Mouse (Mus musculus) embryonic facial prominence, embryonic 11.5 days (tissue): ENCODE results near the gene Zfp114. TPM values are rescaled to one million over a fixed set of nuclear protein-coding genes. Genes with fewer than 3 reads are reported as not detected.
A peak's percentile ranks its signal among the peaks of the same experiment; 100 is the strongest.

Experiments
- ATAC-seq: fragments of 200-750 bp; cut with Nextera tagmentation; replicated peaks from 2 replicates; pipeline ENCODE4 v1.8.0; 2017; ENCODE audit warnings: low read depth; ENCODE audit not compliant: insufficient number of reproducible peaks, low FRiP score, low TSS enrichment
- DNase-seq: peaks from one replicate; pipeline ENCODE4 v3.0.0-alpha.2; 2015; ENCODE audit warnings: low spot score
- H3K27ac ChIP-seq: fragments of 300-500 bp; sonication (generic); replicated peaks from 2 replicates; pipeline ENCODE4 v1.5.1; 2014; ENCODE audit warnings: mild to moderate bottlenecking, low read depth, low read length, control low read depth
- H3K27me3 ChIP-seq: fragments of 300-500 bp; sonication (generic); 2 replicates; pipeline ENCODE4 v1.6.1; 2014; ENCODE audit warnings: mild to moderate bottlenecking, low read length, moderate library complexity, mixed read lengths; ENCODE audit not compliant: control insufficient read depth, insufficient read depth
- H3K36me3 ChIP-seq: fragments of 300-500 bp; sonication (generic); replicated peaks from 2 replicates; pipeline ENCODE4 v1.6.1; 2014; ENCODE audit warnings: low read depth, mild to moderate bottlenecking, low read length, moderate library complexity, mixed read lengths; ENCODE audit not compliant: control insufficient read depth, insufficient read depth
- H3K4me1 ChIP-seq: fragments of 300-500 bp; sonication (generic); 2 replicates; pipeline ENCODE4 v1.6.1; 2014; ENCODE audit warnings: low read length, mixed read lengths; ENCODE audit not compliant: control insufficient read depth, insufficient read depth
- H3K4me2 ChIP-seq: fragments of 300-500 bp; sonication (generic); 2 replicates; pipeline ENCODE4 v1.6.1; 2014; ENCODE audit warnings: low read depth, mild to moderate bottlenecking, control low read depth, low read length, moderate library complexity
- H3K4me3 ChIP-seq: fragments of 300-500 bp; sonication (generic); 2 replicates; pipeline ENCODE4 v1.5.1; 2014; ENCODE audit warnings: low read depth, low read length, control low read depth
- H3K9ac ChIP-seq: fragments of 300-500 bp; sonication (generic); replicated peaks from 2 replicates; pipeline ENCODE4 v1.6.1; 2014; ENCODE audit warnings: mild to moderate bottlenecking, control low read depth, low read length
- H3K9me3 ChIP-seq: fragments of 300-500 bp; sonication (generic); replicated peaks from 2 replicates; pipeline ENCODE4 v1.6.1; 2016; ENCODE audit warnings: mild to moderate bottlenecking, low read length, inconsistent platforms, mixed read lengths; ENCODE audit not compliant: control insufficient read depth
- WGBS: fragments of 180-500 bp; shearing (Covaris S2); extraction: QIAGEN DNeasy Blood & Tissue Kit; methylation state at CpG from one replicate; pipeline ENCODE4 v1.1.7; 2014; 5-methylcytosine and 5-hydroxymethylcytosine counted together
- polyA plus RNA-seq: library from polyadenylated mRNA; unstranded; fragments of >200 nt; fragmentation: Nextera tagmentation; extraction: Ambion mirVana; gene quantifications from 2 replicates; pipeline ENCODE4 v1.2.1, GENCODE M21; 2014

Zfp114 gene
- polyA plus RNA-seq, 1 experiment from 2014 or later, result 3.7 TPM

GRCm38 (mm10) chr7:24187611-24188010, 12.8 kb downstream of the Zfp114 start:
- no peak overlapping the region for H3K9ac ChIP-seq
- H3K27ac ChIP-seq, result no peak overlapping the region
- no peaks in the 10 kb centered on the region for H3K9me3 ChIP-seq
- no peak overlapping the region for H3K4me2 ChIP-seq
- WGBS, result 71% methylated on average over 1 of the region's 1 CpGs
- H3K4me3 ChIP-seq, result no peak overlapping the region
- no peak for ATAC-seq
- H3K4me1 ChIP-seq, result no peaks in the 10 kb centered on the region
- no peak for DNase-seq
- H3K36me3 ChIP-seq, result no peaks in the 10 kb centered on the region
- H3K27me3 ChIP-seq, result no peaks in the 10 kb centered on the region

- WGBS, result 67% methylated on average over 4 of the region's 4 CpGs
- Histone ChIP-seq H3K4me3 (no peak overlapping the region), H3K9me3 (no peaks in the 10 kb centered on the region), H3K4me1 (no peaks in the 10 kb centered on the region), H3K4me2 (no peak overlapping the region), H3K9ac (no peak overlapping the region), H3K27ac (no peak overlapping the region), H3K36me3 (no peaks in the 10 kb centered on the region), H3K27me3 (no peaks in the 10 kb centered on the region)
- DNase-seq (no peak), ATAC-seq (no peak)
Measured at GRCm38 (mm10) chr7:24188901-24189570, 14.2 kb downstream of the Zfp114 start.

GRCm38 (mm10) chr7:24189571-24189944, 14.7 kb downstream of the Zfp114 start:
- no peaks in the 10 kb centered on the region for H3K9me3 ChIP-seq
- H3K27ac ChIP-seq, result no peak overlapping the region
- no peaks in the 10 kb centered on the region for H3K36me3 ChIP-seq
- no peak for DNase-seq
- ATAC-seq, result no peak
- H3K4me3 ChIP-seq, result no peak overlapping the region
- H3K9ac ChIP-seq, result no peak overlapping the region
- no peaks in the 10 kb centered on the region for H3K4me1 ChIP-seq
- H3K4me2 ChIP-seq, result no peak overlapping the region
- 79% methylated on average over 5 of the region's 5 CpGs for WGBS
- no peaks in the 10 kb centered on the region for H3K27me3 ChIP-seq

GRCm38 (mm10) chr7:24191361-24191760, 16.5 kb downstream of the Zfp114 start:
- no peak for DNase-seq
- Histone ChIP-seq H3K27me3 (no peaks in the 10 kb centered on the region), H3K4me1 (no peaks in the 10 kb centered on the region), H3K36me3 (no peaks in the 10 kb centered on the region), H3K9ac (no peak overlapping the region), H3K4me2 (no peak overlapping the region), H3K9me3 (no peaks in the 10 kb centered on the region), H3K4me3 (no peak overlapping the region), H3K27ac (no peak overlapping the region)
- WGBS, result 84% methylated on average over 2 of the region's 2 CpGs
- ATAC-seq, result no peak

GRCm38 (mm10) chr7:24193157-24193556, 18.3 kb downstream of the Zfp114 start:
- peaks cover 3% of the 10 kb centered on the region for H3K36me3 ChIP-seq
- H3K4me3 ChIP-seq, result no peak overlapping the region
- no peak overlapping the region for H3K9ac ChIP-seq
- no peak overlapping the region for H3K4me2 ChIP-seq
- 88% methylated on average over 3 of the region's 3 CpGs for WGBS
- ATAC-seq (no peak), DNase-seq (no peak)
- H3K9me3 ChIP-seq, result no peaks in the 10 kb centered on the region
- no peaks in the 10 kb centered on the region for H3K4me1 ChIP-seq
- H3K27me3 ChIP-seq, result no peaks in the 10 kb centered on the region
- no peak overlapping the region for H3K27ac ChIP-seq

- Histone ChIP-seq H3K9me3 (no peaks in the 10 kb centered on the region), H3K36me3 (peaks cover 16% of the 10 kb centered on the region), H3K4me1 (no peaks in the 10 kb centered on the region), H3K27ac (no peak overlapping the region), H3K4me2 (no peak overlapping the region), H3K9ac (no peak overlapping the region), H3K27me3 (no peaks in the 10 kb centered on the region), H3K4me3 (no peak overlapping the region)
- ATAC-seq, result no peak
- WGBS, result 92% methylated on average over 4 of the region's 4 CpGs
- DNase-seq, result no peak
Measured at GRCm38 (mm10) chr7:24196961-24197360, 22.1 kb downstream of the Zfp114 start.

- peak; percentile 92 for DNase-seq
Measured at GRCm38 (mm10) chr7:24207488-24208261, 32.8 kb downstream of the Zfp114 start.

GRCm38 (mm10) chr7:24208282-24208886, 33.5 kb downstream of the Zfp114 start:
- Histone ChIP-seq H3K4me1 (no peaks in the 10 kb centered on the region), H3K4me2 (peak overlapping the region; percentile 55; the same call in 1 of the 2 replicates), H3K27ac (no peak overlapping the region), H3K36me3 (no peaks in the 10 kb centered on the region; the same call in 1 of the 2 replicates), H3K9ac (no peak overlapping the region), H3K9me3 (no peaks in the 10 kb centered on the region), H3K27me3 (no peaks in the 10 kb centered on the region), H3K4me3 (peak overlapping the region; percentile 39)
- WGBS, result 56% methylated on average over 7 of the region's 7 CpGs
- ATAC-seq (no peak), DNase-seq (no peak)

More at GRCm38 (mm10) chr7:24207488-24208261, 32.8 kb downstream of the Zfp114 start:
- Histone ChIP-seq H3K4me2 (peak overlapping the region; percentile 55), H3K9me3 (no peaks in the 10 kb centered on the region), H3K27ac (no peak overlapping the region), H3K36me3 (no peaks in the 10 kb centered on the region; the same call in 1 of the 2 replicates), H3K27me3 (no peaks in the 10 kb centered on the region), H3K4me3 (peak overlapping the region; percentile 39), H3K9ac (peak overlapping the region; percentile 57), H3K4me1 (no peaks in the 10 kb centered on the region)
- WGBS, result 16% methylated on average over 24 of the region's 24 CpGs
- peak; percentile 74 for ATAC-seq
